ENCODE assay signal across 8 mouse cellular contexts in genomic region chr2:69885451-69886305, GRCm38 (mm10). TPM values are rescaled to one million over a fixed set of nuclear protein-coding genes. Genes with fewer than 3 reads are reported as not detected.
DNase-seq lines count a peak whose midpoint lies in the region; TF ChIP-seq lines count a peak whose summit lies in the region.

TSS of gene Mettl5 (minus strand) at chr2:69885615.

- no peaks in the 10 kb centered on the region for H3K4me1 ChIP-seq in cortical plate, adult 2 months (ENCODE audit: control insufficient read depth, insufficient read depth, low read length)

- no peaks in the 10 kb centered on the region for H3K36me3 ChIP-seq in macrophage (ENCODE audit: inconsistent target)

- under 1% methylated on average over 44 of the region's 45 CpGs for WGBS in macrophage (ENCODE audit: missing documents)

- peak within 1 kb of the TSS; percentile 52 for H3K4me3 ChIP-seq in cortical plate, adult 2 months (ENCODE audit: insufficient read depth, low read length)
- peak within 1 kb of the TSS; percentile 61 for H3K4me3 ChIP-seq in left cerebral cortex, adult 2 months
- peak within 1 kb of the TSS; percentile 67 for H3K4me3 ChIP-seq in macrophage (ENCODE audit: inconsistent target)

- no peak for TF ChIP-seq CTCF in cortical plate, adult 2 months (IDR thresholded peaks at IDR 0.05; ENCODE audit: extremely low read depth, insufficient read depth, low read length)
- TF ChIP-seq CTCF in left cerebral cortex, adult 2 months (IDR thresholded peaks at IDR 0.05): peak; percentile 71

- peak; percentile 85 for TF ChIP-seq POLR2A in cortical plate, adult 2 months (IDR thresholded peaks at IDR 0.05; ENCODE audit: extremely low read depth, insufficient read depth, low read length)

- H3K79me2 ChIP-seq in macrophage (ENCODE audit: inconsistent target): peaks cover 12% of the 10 kb centered on the region; the same call in 1 of the 2 replicates

- peak within 1 kb of the TSS; percentile 50; the same call in 1 of the 2 replicates for H3K27ac ChIP-seq in cortical plate, adult 2 months (ENCODE audit: insufficient read depth, low read length)
- H3K27ac ChIP-seq in left cerebral cortex, adult 2 months: peak within 1 kb of the TSS; percentile 84
- H3K27ac ChIP-seq in macrophage: peak within 1 kb of the TSS; percentile 57

- DNase-seq in adipocyte (ENCODE audit: low spot score): peak; percentile 87
- peak; percentile 75 to 77 for DNase-seq in gastrocnemius, adult 8-10 months (ENCODE audit: low spot score in 2 of 2)
- peak; percentile 39 for DNase-seq in hindlimb bud, embryonic 11.5 days (ENCODE audit: extremely low spot score, low read depth, low spot score)
- DNase-seq in left cerebral cortex, adult 2 months (ENCODE audit: extremely low spot score in 1 of 2, low spot score in 2 of 2): peak; percentile 86 to 90
- DNase-seq in right cerebral cortex, adult 18-20 months: peak; percentile 91
- DNase-seq in urinary bladder, adult 2 months (ENCODE audit: low spot score): peak; percentile 83

- intact Hi-C loops in left cerebral cortex, adult 2 months (cut with DNase I): no loop called here

RNA-seq across cellular contexts. Expression of gene Mettl5, which starts in this region (rescaled TPM):
- 12.7 and 13.6 TPM in 2 replicates for polyA plus RNA-seq in cortical plate, adult 2 months (2012; rRNA removed)
- total RNA-seq in gastrocnemius, adult 8-10 months (2022): 10 to 100 TPM; 14.8 to 20.1 (median 16.6) TPM
- 10 to 100 TPM; 13.5 to 15.2 TPM for total RNA-seq in left cerebral cortex, adult 2 months (2021)
- 10 to 100 TPM in 24 of 26 experiments, 1 to 10 TPM in 2; 7.0 to 36.1 (median 16.5) TPM for total RNA-seq in macrophage (2018; cell fraction: chromatin; rRNA removed)
- 10 to 100 TPM in 10 of 26 experiments, 1 to 10 TPM in 16; 7.0 to 12.2 (median 9.3) TPM for total RNA-seq in macrophage (2018; cell fraction: cytosol; rRNA removed)
- 10 to 100 TPM in 18 of 26 experiments, 1 to 10 TPM in 8; 5.4 to 30.4 (median 12.8) TPM for total RNA-seq in macrophage (2018; cell fraction: nucleus; rRNA removed)
- polyA plus RNA-seq in macrophage (2018): 11.2 to 15.3 TPM (median 12.5 TPM) in 3 replicates
- polyA plus RNA-seq in urinary bladder, adult 2 months (2012; rRNA removed): 17.2 and 17.5 TPM in 2 replicates

Comparison
In these comparisons a context has a peak if more than half of its experiments do, and no peak if none do; other contexts are left out.
1. Peak in every context shown above with its lines: DNase-seq, H3K4me3 ChIP-seq and H3K27ac ChIP-seq.
2. DNase-seq: peak in every context shown above with its lines; median percentile 91 in right cerebral cortex, adult 18-20 months; 88 in left cerebral cortex, adult 2 months; 87 in adipocyte; 83 in urinary bladder, adult 2 months; 76 in gastrocnemius, adult 8-10 months; 39 in hindlimb bud, embryonic 11.5 days.